Mouse (Mus musculus) forebrain, postnatal 0 days (tissue): ENCODE data around the gene Ccdc28b. TPM values are rescaled to one million over a fixed set of nuclear protein-coding genes. Genes with fewer than 3 reads are reported as not detected.

Experiments used
- ATAC-seq: fragments of 200-750 bp; cut with Nextera tagmentation; 2 replicates; pipeline ENCODE4 v1.8.0; 2017; ENCODE audit warnings: mild to moderate bottlenecking, moderate library complexity
- DNase-seq: peaks from one replicate; pipeline ENCODE4 v3.0.0-alpha.2; 2015
- H3K27ac ChIP-seq: fragments of 300-500 bp; sonication (generic); 2 replicates; pipeline ENCODE4 v1.5.1; 2014; ENCODE audit warnings: low read depth, mild to moderate bottlenecking, antibody characterized with exemption, low read length, moderate library complexity, mixed read lengths
- H3K27me3 ChIP-seq: fragments of 300-500 bp; sonication (generic); 2 replicates; pipeline ENCODE4 v1.6.1; 2014; ENCODE audit warnings: mild to moderate bottlenecking, low read length, mixed read lengths; ENCODE audit not compliant: insufficient read depth
- H3K36me3 ChIP-seq: fragments of 300-500 bp; sonication (generic); 2 replicates; pipeline ENCODE4 v1.6.1; 2014; ENCODE audit warnings: mild to moderate bottlenecking, moderate library complexity; ENCODE audit not compliant: insufficient read depth
- H3K4me1 ChIP-seq: fragments of 300-500 bp; sonication (generic); 2 replicates; pipeline ENCODE4 v1.6.1; 2014; ENCODE audit warnings: antibody characterized with exemption; ENCODE audit not compliant: insufficient read depth
- H3K4me2 ChIP-seq: fragments of 300-500 bp; sonication (generic); 2 replicates; pipeline ENCODE4 v1.6.1; 2014; ENCODE audit warnings: low read depth, mild to moderate bottlenecking, moderate library complexity
- H3K4me3 ChIP-seq: fragments of 300-500 bp; sonication (generic); 2 replicates; pipeline ENCODE4 v1.5.1; 2014; ENCODE audit warnings: low read depth, low read length, mixed read lengths
- H3K9ac ChIP-seq: fragments of 300-500 bp; sonication (generic); 2 replicates; pipeline ENCODE4 v1.6.1; 2014; ENCODE audit warnings: mild to moderate bottlenecking
- H3K9me3 ChIP-seq: fragments of 300-500 bp; sonication (generic); 2 replicates; pipeline ENCODE4 v1.6.1; 2016; ENCODE audit warnings: low read length
- CTCF ChIP-seq: sonication (generic); IDR thresholded peaks from 2 replicates; pipeline ENCODE4 v1.5.1; 2016; ENCODE audit warnings: antibody characterized with exemption, control low read depth, low read depth
- WGBS: fragments of 180-500 bp; shearing (Covaris S2); extraction: QIAGEN DNeasy Blood & Tissue Kit; methylation state at CpG from one replicate; pipeline ENCODE4 v1.1.7; 2014; 5-methylcytosine and 5-hydroxymethylcytosine counted together
- polyA plus RNA-seq: library from polyadenylated mRNA; unstranded; fragments of >200 nt; fragmentation: Nextera tagmentation; extraction: Ambion mirVana; gene quantifications from 2 replicates; pipeline ENCODE4 v1.2.1, GENCODE M21; 2015
- total RNA-seq: library from RNA; depleted of rRNA; stranded (reverse); fragments of >200 nt; gene quantifications from 2 replicates; pipeline ENCODE4 v1.2.3, GENCODE M21; 2014

Ccdc28b gene
- total and polyA plus RNA-seq, 2 experiments from 2014 or later, result 89.2 to 146 TPM

DNA sequence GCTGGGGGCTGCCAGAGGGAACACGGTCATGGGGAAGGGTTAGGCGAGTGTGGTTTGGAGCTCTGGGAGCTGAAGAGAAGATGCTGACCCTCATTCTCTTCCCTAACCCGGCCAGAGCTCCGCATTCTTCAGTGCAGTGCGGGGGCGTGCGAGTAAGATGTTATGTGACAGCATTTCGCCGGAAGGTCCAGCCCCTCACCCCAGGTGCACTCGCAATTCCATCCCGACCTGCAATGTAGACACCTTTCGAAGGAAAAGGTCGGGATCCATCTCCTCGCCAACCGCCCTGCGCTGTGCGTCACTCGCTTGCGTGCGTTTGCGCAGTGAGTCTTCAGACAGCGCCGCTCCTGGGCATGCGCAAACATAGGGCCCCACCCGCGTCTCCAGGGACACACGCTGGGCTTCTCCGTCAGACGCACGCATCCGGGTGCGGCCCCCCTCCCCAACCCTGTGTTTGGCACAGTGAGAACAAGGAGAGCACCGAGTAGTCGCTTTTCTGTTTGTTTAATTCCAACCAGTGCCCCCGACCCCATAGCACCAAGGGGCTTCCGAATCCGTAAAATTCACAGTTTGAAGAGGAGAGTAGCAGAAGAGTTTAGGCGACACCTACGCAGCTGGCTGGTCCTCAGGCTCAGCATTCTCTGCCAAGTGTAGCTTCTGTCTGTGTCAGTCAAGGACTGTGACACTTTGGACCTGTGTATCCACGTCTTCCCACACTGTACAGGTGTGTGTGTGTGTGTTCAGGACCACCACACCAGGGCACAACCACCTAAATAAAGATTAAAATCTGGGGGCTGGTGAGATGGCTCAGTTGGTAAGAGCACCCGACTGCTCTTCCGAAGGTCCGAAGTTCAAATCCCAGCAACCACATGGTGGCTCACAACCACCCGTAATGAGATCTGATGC, 4.7 kb downstream of the Ccdc28b start, which contains the start of gene Iqcc:
Gene Iqcc (minus strand): TSS at position 314 of the 906 bp plus-strand sequence.
- H3K36me3 ChIP-seq, result peaks cover 13% of the 10 kb centered on the region; the same call in 1 of the 2 replicates
- H3K9ac ChIP-seq, result peak within 1 kb of the TSS; percentile 91
- H3K4me3 ChIP-seq, result peak within 1 kb of the TSS; percentile 65
- 4% methylated on average over 43 of the region's 44 CpGs for WGBS
- H3K27ac ChIP-seq, result peak within 1 kb of the TSS; percentile 95
- peak; percentile 49 for TF ChIP-seq CTCF
- DNase-seq (peak; percentile 98), ATAC-seq (peak; percentile 95)
- H3K4me1 ChIP-seq, result peaks cover 23% of the 10 kb centered on the region
- H3K9me3 ChIP-seq, result no peaks in the 10 kb centered on the region
- peak within 1 kb of the TSS; percentile 93 for H3K4me2 ChIP-seq
- H3K27me3 ChIP-seq, result no peaks in the 10 kb centered on the region

DNA sequence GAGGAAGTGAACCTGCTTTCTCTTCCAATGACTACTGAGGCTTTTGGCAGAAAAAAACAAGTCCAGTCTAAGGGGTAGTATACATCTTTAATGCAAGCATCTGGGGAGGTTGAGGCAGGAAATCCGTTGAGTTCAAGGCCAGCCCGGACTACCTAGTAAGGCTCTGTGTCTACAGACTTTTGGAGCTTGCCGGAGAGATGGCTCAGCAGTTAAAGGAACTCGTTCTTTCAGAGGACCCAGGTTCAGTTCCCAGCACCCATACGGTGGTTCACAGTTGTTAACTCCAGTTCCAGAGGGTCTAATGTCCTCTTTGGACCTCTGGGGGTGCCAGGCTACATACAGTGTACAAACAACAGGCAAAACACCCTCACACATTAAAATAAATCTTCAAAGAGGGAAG, 5.7 kb downstream of the Ccdc28b start:
- ATAC-seq, result no peak
- Histone ChIP-seq H3K9ac (peak overlapping the region; percentile 91; the same call in 1 of the 2 replicates), H3K4me3 (peak overlapping the region; percentile 65), H3K4me2 (peak overlapping the region; percentile 93), H3K9me3 (no peaks in the 10 kb centered on the region), H3K4me1 (peaks cover 22% of the 10 kb centered on the region), H3K36me3 (peaks cover 13% of the 10 kb centered on the region; the same call in 1 of the 2 replicates), H3K27me3 (no peaks in the 10 kb centered on the region), H3K27ac (peak overlapping the region; percentile 95)
- no peak for TF ChIP-seq CTCF
- DNase-seq, result no peak
- WGBS, result 91% methylated on average over 5 of the region's 5 CpGs

GRCm38 (mm10) chr4:129617121-129617641, 6.6 kb downstream of the Ccdc28b start:
- DNase-seq (no peak), ATAC-seq (no peak)
- no peak overlapping the region for H3K27ac ChIP-seq
- peaks cover 13% of the 10 kb centered on the region for H3K4me1 ChIP-seq
- no peaks in the 10 kb centered on the region for H3K9me3 ChIP-seq
- H3K36me3 ChIP-seq, result peaks cover 13% of the 10 kb centered on the region; the same call in 1 of the 2 replicates
- no peaks in the 10 kb centered on the region for H3K27me3 ChIP-seq
- no peak for TF ChIP-seq CTCF
- no peak overlapping the region for H3K9ac ChIP-seq
- no peak overlapping the region for H3K4me3 ChIP-seq
- H3K4me2 ChIP-seq, result no peak overlapping the region
- WGBS, result 96% methylated on average over 7 of the region's 7 CpGs

DNA sequence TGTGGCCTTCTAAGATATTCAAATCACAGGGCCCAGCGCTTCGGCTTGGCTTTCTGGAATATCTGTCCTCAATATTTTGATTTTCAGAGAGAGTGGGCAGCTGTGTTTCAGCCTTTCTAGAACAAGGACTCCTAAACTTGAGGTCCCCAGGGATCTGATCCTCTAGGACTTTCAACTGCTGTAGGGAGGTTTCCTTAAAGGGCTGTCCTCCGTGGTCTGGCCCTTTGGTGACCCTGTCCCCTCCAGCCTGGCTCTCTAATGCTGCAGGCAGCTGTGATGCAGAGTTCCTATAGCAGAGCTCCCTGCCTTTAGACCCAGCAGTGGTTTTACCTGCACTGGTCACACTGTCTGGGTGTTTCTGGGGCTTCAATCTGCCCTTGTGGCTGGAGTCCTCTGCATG, 7.1 kb downstream of the Ccdc28b start:
- H3K4me1 ChIP-seq, result peaks cover 8% of the 10 kb centered on the region; the same call in 1 of the 2 replicates
- no peak overlapping the region for H3K4me2 ChIP-seq
- WGBS, result 92% methylated on average over 3 of the region's 3 CpGs
- H3K36me3 ChIP-seq, result peaks cover 13% of the 10 kb centered on the region; the same call in 1 of the 2 replicates
- TF ChIP-seq CTCF, result no peak
- H3K9ac ChIP-seq, result no peak overlapping the region
- H3K4me3 ChIP-seq, result no peak overlapping the region
- no peak overlapping the region for H3K27ac ChIP-seq
- no peak for ATAC-seq
- H3K9me3 ChIP-seq, result no peaks in the 10 kb centered on the region
- H3K27me3 ChIP-seq, result no peaks in the 10 kb centered on the region
- DNase-seq, result no peak

DNA sequence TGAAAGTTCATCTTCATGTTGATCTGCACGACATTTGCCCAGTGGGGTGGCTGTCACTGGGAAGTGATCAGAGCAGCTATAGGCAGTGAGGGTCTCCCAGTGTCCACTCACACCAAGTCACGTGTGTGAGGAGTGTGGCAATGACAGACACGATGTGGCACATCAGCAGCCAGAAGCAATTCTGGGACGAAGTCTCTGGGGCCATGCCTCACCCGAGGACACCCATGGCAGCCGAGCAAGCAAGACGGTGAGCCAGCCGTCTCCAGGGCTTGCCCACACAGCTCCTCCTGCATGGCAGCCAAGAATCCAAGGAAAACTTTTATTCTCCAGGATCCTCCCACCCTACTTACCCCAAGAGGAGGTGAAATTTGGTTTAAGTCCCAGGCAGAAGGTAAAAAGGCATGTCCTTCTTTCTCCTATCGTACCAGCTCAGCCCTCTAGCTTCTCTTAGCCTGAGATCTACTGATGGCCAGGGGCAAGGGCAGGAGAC, 7.9 kb downstream of the Ccdc28b start:
- no peak for TF ChIP-seq CTCF
- 89% methylated on average over 9 of the region's 9 CpGs for WGBS
- DNase-seq, result no peak

DNA sequence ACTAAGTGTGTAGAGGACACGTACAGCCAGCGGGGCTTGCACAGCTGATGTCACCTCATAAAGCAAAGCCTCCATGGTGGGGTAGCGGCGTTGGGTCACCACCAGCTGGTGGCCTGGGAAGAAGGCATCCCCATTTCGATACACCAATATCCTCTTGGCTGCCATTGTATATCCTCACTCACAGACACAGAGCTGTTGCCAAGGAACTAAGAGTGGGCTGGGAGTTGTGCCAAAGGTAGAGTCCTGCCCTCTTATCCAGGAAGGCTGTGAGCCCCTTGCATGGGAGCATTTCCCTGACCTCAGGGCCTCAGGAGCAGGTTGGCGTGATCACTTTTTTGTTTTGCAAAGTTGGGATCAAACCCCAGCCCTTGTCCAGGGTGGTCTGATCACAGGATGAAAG, 9.7 kb downstream of the Ccdc28b start, which contains the start of gene Dcdc2b:
Gene Dcdc2b (minus strand): TSS at position 165 of the 400 bp plus-strand sequence.
- Histone ChIP-seq H3K4me2 (no peak within 1 kb of the TSS), H3K9ac (no peak within 1 kb of the TSS), H3K27me3 (no peaks in the 10 kb centered on the region), H3K27ac (no peak within 1 kb of the TSS), H3K36me3 (peaks cover 13% of the 10 kb centered on the region), H3K4me1 (peaks cover 8% of the 10 kb centered on the region; the same call in 1 of the 2 replicates), H3K4me3 (no peak within 1 kb of the TSS), H3K9me3 (no peaks in the 10 kb centered on the region)
- TF ChIP-seq CTCF, result no peak
- 71% methylated on average over 6 of the region's 6 CpGs for WGBS
- ATAC-seq (no peak), DNase-seq (no peak)

More for the DNA sequence above, 7.9 kb downstream of the Ccdc28b start:
- H3K9me3 ChIP-seq, result no peaks in the 10 kb centered on the region
- no peak overlapping the region for H3K27ac ChIP-seq
- H3K4me1 ChIP-seq, result peaks cover 8% of the 10 kb centered on the region; the same call in 1 of the 2 replicates
- no peaks in the 10 kb centered on the region for H3K27me3 ChIP-seq
- no peak overlapping the region for H3K9ac ChIP-seq
- H3K4me2 ChIP-seq, result no peak overlapping the region
- no peak overlapping the region for H3K4me3 ChIP-seq
- ATAC-seq, result no peak
- H3K36me3 ChIP-seq, result peaks cover 12% of the 10 kb centered on the region; the same call in 1 of the 2 replicates
